Mouse (Mus musculus) heart, postnatal 0 days (tissue): ENCODE measurements around the gene Map3k12.

Experiments
- CTCF ChIP-seq: IDR thresholded peaks from 2 replicates; pipeline ENCODE4 v1.5.1; 2016; ENCODE audit warnings: antibody characterized with exemption, control low read depth, low read depth
- EP300 ChIP-seq: IDR thresholded peaks from 2 replicates; pipeline ENCODE4 v1.6.1; 2016; ENCODE audit warnings: antibody characterized with exemption, low read depth

DNA sequence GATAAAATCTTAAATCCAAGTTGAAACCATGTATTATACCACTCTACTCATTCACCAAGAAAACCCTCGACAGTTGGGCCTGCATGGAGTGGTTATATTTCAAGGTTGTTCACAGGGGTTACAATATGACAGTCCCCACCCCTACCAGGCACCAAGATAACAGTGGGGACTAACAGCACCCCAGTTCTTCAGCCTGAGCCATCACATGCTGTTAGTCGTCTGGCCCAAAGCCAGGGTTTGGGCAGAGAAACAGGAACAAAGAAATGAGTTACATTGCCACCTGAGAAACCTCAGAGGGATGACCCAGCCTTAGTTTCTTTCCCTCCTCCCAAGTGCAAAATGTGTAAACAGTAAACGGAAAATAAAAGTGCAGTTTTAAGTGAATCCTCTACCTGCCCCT is 17.5 kb downstream of the Map3k12 start:
- TF ChIP-seq EP300, result no peak
- TF ChIP-seq CTCF, result no peak
